Mouse (Mus musculus) left cerebral cortex, adult 2 months (tissue): ENCODE data around the gene Hes6. TPM values are rescaled to one million over a fixed set of nuclear protein-coding genes. Genes with fewer than 3 reads are reported as not detected.
A peak's percentile ranks its signal among the peaks of the same experiment; 100 is the strongest.

Source experiments
- DNase-seq, 2 experiments: peaks; one replicate each; pipeline ENCODE4 v3.0.0; 2021 to 2022; ENCODE audit warnings: low spot score in 2 of 2, mixed read lengths in 1 of 2; ENCODE audit errors: extremely low spot score in 1 of 2
- H3K27ac ChIP-seq: fragments of 200-600 bp; 2 replicates; pipeline ENCODE4 v1.8.1; 2022
- H3K4me3 ChIP-seq: fragments of 200-600 bp; 2 replicates; pipeline ENCODE4 v1.8.1; 2022
- CTCF ChIP-seq: fragments of 200-600 bp; IDR thresholded peaks from 2 replicates; pipeline ENCODE4 v1.8.1; 2022; ENCODE audit warnings: antibody characterized with exemption, mild to moderate bottlenecking, moderate library complexity
- intact Hi-C: fragments of 180-260 bp; cut with DNase I; formaldehyde crosslinking; loops from one replicate; pipeline ENCODE4 v1.15.1; 2025
- total RNA-seq, 2 experiments: library from RNA; stranded (reverse); gene quantifications; 2 replicates each; pipeline ENCODE4 v1.2.3; 2021

The Hes6 gene
- total RNA-seq, 2 experiments from 2014 or later, result 13.4 to 14.6 TPM

DNA sequence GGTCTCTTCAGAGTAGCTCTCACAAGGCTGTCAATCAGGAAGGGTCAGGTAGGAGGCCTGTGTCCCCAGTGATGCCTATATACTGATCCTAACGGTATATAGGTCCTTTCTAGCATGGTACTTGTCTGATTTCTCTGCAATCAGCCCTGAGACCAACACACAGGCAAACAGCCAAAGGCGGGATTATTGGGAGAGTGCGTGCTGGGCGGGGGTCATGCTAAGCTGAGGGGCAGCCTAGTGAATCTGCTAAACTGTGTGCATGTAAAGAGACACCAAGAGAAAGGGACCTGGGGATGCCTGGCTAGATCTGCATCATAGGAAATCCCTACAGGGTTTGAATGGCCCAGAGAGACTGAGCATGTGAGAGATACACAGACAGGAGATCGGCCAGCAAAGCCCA is 1.5 kb upstream of the Hes6 start:
- intact Hi-C loops, result no loop called here
- H3K27ac ChIP-seq, result no peak overlapping the region
- DNase-seq, result no peak
- no peak for TF ChIP-seq CTCF
- no peak overlapping the region for H3K4me3 ChIP-seq

DNA sequence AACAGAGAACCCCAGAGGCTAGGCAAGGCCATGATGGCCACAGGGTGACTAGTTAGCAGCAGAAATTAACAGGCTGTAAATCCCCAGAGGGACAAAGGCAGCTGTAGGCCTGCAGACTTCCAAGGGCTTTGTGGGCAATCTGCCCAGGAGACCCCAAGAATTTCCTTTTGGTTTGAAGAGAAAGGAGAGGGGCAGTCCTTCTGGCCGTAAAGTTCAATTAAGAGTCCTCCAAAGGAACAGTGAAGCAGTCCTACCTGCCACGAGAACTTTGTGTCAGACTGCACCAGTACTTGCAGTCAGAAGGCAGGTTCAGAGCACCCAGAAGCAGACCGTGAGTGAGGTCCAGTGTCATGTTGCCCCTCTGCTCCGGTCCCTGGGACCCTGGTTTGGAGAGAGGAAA is 1.1 kb upstream of the Hes6 start:
- no peak for TF ChIP-seq CTCF
- Histone ChIP-seq H3K4me3 (no peak overlapping the region), H3K27ac (no peak overlapping the region)
- no peak for DNase-seq
- intact Hi-C loops, result no loop called here

DNA sequence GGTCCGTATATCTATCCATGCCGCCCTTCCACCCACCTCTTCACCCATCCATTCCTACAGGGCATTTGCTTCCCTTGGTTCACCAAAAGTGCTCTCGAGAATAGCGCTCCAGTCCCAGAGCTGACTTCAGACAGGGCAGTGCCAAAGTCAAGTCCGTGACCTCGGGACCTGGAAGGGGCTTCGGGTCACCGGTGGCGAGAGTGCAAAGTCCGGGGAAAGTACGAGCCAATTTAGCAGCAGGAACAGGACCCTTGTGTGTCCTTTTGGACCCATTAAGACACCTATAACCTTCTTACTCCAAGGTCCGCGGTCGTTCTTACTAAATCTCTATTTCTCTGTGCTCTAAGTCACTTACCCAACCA is 321 bp downstream of the Hes6 start:
- Histone ChIP-seq H3K27ac (peak overlapping the region; percentile 71), H3K4me3 (peak overlapping the region; percentile 84)
- DNase-seq, result no peak
- no peak for TF ChIP-seq CTCF
- intact Hi-C loops, result no loop called here

DNA sequence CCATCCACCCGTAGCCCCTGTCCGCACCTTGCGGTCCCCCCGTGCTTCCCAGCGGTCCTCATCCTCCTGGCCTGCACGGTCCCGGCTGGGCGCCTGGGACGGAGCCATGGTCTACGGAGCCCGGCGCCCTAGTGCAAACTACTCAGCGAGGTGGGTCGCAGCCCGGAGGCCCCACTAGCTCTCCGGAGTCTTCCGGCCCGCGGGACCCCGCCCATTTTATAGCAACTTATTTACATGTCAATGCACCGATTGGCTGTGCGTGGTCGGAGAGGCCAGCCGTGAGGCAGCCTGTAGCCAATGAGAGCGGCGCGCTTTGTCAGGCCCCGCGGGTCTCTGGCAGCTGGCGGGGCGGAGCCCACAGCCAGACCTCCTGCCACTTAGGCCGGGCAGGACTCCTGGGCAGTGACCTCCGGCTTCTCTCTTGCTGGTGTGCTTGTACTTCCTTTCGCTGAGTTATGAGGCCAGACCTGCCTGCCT is 770 bp downstream of the Hes6 start:
- TF ChIP-seq CTCF, result no peak
- peak; percentile 84 to 89 for DNase-seq
- intact Hi-C loops, result no loop called here
- peak overlapping the region; percentile 84 for H3K4me3 ChIP-seq
- H3K27ac ChIP-seq, result peak overlapping the region; percentile 36; the same call in 1 of the 2 replicates

DNA sequence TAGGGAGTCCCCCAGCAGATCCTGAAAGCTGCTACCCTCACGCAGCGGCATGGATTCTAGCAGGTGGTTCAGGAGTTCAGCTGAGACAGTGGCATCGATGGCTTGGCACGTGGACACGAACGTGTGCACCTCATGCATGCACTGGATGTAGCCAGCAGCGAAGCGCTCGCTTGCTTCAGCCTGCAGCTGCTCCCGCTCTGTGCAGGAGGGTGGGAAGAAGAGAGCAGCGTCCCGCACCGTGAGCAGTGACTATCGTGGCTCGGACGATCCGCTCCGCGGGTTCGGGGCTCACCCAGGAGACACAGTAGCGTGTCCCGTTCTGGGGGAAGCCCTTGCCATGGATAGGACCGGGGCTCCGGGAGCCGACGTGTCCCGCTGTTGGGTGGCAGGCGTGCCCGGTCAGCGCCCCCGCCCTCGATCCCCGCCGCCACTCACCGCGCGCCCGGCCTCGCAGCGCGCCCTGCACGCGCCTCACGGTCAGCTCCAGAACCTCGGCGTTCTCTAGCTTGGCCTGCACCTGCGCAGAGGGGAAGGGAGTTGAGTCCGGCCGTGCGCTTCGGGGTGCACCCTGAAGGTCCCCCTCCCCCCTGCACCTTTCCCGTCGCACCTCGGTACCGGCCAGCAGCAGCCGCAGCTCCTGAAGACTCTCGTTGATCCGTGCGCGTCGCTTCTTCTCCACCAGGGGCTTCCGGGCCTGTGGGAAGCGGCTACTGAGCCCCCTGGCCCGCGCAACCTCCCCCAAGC is 1.4 kb downstream of the Hes6 start:
- Histone ChIP-seq H3K27ac (peak overlapping the region; percentile 36; the same call in 1 of the 2 replicates), H3K4me3 (peak overlapping the region; percentile 84)
- DNase-seq, result no peak
- intact Hi-C loops, result no loop called here
- no peak for TF ChIP-seq CTCF

DNA sequence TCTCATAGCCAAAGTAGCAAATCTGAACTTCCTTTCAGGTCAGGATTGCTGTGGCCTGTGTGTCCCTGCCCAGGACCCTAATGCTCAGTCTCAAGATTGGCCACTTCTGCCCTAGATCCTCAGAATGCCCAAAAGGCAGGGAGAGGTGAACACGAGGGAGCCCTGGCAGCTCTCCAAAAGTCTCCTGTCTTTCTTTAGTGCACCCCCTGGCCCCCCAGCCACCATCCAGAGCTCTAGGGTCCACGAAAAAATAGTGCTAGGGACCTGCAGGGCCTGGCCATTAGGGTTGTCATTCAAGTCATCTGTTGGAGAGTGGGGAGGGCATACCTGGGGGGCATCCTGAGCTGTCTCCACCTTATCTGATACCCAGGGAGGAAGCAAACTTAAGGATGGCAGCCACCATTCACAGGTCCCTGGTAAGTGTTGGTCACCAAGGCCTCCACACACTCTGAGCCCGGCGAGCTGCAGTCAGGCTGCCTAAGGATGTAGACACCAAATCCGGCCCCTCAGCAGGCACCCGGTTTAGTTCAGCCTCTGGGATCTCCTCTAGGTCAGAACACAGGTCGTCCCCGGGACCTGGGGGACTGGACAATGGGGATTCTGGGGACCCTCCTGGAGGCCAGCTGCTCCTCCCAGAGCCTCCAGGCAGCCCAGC is 2.1 kb downstream of the Hes6 start:
- DNase-seq, result no peak
- intact Hi-C loops, result no loop called here
- Histone ChIP-seq H3K27ac (no peak overlapping the region), H3K4me3 (no peak overlapping the region; the same call in 1 of the 2 replicates)
- no peak for TF ChIP-seq CTCF

DNA sequence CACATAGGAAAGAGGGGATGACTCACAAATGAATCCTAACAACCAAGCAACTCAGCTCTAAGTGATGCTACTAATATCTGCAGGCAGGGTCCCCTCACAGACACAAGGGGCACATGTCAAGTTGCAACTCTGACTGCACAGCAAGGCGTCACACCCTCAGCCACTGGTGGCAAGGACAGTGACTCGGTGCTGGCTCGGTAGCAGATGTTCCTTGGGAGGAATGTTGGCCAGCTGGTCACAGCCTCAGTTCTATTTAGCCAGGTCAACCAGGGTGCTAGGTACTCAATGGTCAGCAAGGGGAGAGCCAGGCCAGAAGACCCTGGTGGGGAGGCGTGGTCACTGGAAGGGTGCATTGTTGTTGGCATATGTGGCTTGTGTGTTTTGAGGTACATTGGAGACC is 6.0 kb downstream of the Hes6 start:
- Histone ChIP-seq H3K4me3 (no peak overlapping the region), H3K27ac (no peak overlapping the region)
- no peak for DNase-seq
- no peak for TF ChIP-seq CTCF
- intact Hi-C loops, result no loop called here

DNA sequence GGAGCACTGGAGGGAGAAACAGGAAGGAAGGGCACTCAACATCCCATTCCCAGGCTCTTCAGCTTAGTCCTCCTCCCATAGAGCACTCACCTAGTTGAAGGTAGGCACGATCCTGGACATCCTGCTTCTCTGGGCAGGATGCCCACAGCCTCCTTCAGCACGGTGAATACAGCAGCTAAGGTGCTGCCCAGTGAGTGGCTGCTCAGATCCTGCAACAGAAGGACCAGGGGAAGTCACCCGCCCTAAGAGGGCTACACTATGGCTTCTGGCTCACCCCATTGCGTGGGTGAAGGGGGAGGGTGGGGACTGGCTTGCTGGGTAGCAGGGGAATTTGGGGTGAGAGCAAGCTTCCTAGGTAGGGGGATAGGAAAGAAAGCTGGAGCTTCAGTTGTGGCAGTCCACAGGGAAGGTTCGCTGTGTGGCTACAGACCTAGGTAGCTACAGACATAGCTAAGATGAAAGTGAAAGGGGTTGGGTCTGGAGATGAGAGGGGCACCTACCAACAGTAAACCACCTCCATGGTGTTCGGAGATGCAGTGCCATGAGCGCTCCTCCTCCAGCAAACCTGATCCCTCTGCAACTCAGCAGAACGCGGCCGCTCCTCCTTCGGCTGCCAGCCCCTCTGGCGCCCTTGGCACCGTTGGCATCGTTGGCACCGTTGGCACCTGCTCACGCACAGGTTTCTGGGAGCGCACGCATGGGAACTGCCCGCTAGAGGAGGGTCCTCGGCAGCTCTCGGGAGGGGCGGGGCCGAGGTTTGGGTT is 8.2 kb downstream of the Hes6 start:
- no peak for TF ChIP-seq CTCF
- no peak for DNase-seq
- H3K4me3 ChIP-seq, result no peak overlapping the region
- intact Hi-C loops, result no loop called here
- no peak overlapping the region for H3K27ac ChIP-seq

DNA sequence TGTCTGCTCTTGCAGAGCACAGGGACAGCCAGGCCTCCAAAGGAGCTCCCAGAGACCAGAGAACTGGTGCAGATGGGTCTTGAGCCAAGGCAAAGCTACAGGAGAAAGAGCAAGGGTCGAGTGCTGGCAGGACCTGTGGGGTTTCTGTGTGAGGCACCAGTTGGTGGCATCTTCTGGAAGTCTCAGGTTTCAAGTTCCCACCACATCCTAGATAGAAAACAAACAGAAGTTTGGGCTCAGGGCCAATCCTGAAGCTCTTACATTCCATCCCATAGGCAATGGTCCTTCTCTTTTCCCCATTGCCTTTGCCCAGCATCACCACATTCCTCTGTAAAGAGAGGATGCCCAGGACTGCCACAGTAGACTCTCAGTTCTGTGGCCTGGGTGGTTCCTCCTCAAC is 8.9 kb downstream of the Hes6 start:
- intact Hi-C loops, result no loop called here
- no peak for DNase-seq
- Histone ChIP-seq H3K27ac (no peak overlapping the region), H3K4me3 (no peak overlapping the region)
- no peak for TF ChIP-seq CTCF

DNA sequence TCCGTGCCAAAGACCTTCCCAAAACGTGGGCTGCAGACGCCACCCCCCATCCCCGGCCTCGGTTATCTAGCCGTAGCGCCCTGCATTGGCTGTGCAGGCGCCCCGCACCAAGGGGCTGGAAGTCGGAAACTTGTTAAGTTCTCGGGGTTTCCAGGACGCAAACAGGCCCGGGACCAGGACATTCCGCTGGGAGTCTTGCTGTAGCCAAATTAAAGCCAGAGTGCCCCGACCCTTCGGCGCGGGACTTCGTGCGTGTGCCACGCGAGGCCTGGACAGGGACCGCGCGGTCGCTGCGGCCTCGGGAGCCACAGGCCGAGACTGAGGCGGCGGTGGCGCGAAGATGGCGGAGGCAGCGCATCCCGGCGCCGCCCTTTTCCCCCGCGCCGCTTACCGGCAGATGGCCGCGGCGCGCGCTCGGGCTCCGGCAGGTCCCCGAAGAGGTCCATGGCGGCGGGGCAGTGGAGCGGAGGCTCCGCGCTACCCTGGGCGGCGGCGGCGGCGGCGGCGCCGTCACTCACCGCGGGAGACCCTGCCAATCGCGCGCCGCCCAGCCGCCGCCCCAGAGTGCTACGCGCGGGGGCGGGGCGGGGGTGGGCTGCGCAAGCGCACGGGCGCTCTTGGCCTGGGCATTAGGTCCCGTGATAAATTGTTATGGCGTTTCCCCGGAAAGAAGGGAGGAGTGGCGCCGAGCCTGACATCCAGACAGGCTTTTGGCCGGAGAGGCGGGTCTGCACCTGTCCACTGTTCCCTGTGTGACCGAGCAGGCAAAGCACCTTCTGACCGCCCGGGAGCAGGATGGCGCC is 15.4 kb downstream of the Hes6 start, which contains the start of gene Ilkap:
TSS of gene Ilkap (minus strand) at position 556 of the 803 bp plus-strand sequence.
- no peak; the same call in 1 of the 2 replicates for TF ChIP-seq CTCF
- Histone ChIP-seq H3K27ac (peak within 1 kb of the TSS; percentile 93), H3K4me3 (peak within 1 kb of the TSS; percentile 75)
- intact Hi-C loops, result loop anchor here (1.0 kb wide), 1 partner anchor 61 kb away; the partner anchor contains the start of gene Per2
- DNase-seq, result peak; percentile 76 to 78

DNA sequence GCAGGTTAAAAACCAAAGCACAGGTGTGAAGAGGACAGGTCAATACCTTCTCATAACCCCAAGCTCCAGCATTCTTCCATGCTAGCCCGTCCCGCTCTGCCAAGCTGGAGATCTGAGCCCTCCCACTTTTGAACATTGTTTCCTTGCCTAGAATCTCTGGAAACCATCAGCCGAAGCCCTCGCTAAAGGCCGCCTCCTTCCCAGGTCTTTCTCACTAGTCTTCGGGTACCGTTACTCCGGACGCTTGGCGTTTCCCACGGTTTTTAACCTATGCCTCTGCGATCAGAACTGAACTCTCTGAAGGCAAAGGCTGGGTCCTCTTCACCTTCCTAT is 15.9 kb downstream of the Hes6 start:
- intact Hi-C loops, result loop anchor here (1.0 kb wide), 1 partner anchor 61 kb away; the partner anchor contains the start of gene Per2
- peak overlapping the region; percentile 75 for H3K4me3 ChIP-seq
- no peak for TF ChIP-seq CTCF
- H3K27ac ChIP-seq, result peak overlapping the region; percentile 93; the same call in 1 of the 2 replicates
- DNase-seq, result no peak
